Mouse (Mus musculus): ENCODE measurements around the gene Ddr2. TPM values are rescaled to one million over a fixed set of nuclear protein-coding genes. Genes with fewer than 3 reads are reported as not detected.

Gene Ddr2
- polyA plus RNA-seq, 1 experiment from 2014 or later = 53.6 TPM

DNA sequence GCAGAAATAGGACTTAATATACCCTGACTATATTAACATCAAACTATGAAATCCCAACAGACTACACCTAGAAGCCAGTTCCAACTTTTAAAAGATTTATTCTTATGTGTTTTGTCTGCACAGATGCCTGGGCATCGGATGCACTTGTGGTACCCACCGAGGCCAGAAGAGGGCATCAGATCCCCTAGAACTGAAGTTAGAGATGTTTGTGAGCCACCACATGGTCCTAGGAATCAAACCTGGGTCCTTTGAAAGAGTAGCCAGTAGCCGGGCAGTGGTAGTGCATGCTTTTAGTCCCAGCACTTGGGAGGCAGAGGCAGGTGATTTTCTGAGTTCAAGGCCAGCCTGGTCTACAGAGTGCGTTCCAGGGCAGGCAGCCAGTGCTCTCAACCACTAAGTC, 159.9 kb downstream of the Ddr2 start:
- ATAC-seq (ENCODE audit: insufficient read depth) (no peak), DNase-seq (peak; percentile 27)
- H3K27ac ChIP-seq (ENCODE audit: low read depth) = no peak overlapping the region
- H3K27me3 ChIP-seq (ENCODE audit: insufficient read depth, low read length) = no peaks in the 10 kb centered on the region
- no peak overlapping the region for H3K4me3 ChIP-seq (ENCODE audit: low read depth, low read length)
- H3K36me3 ChIP-seq (ENCODE audit: insufficient read depth) = peaks cover 32% of the 10 kb centered on the region
- H3K9me3 ChIP-seq (ENCODE audit: low read depth, low read length) = no peaks in the 10 kb centered on the region
- no peak overlapping the region for H3K9ac ChIP-seq
- 88% methylated on average over 4 of the region's 4 CpGs for WGBS
- TF ChIP-seq CTCF (IDR thresholded peaks at IDR 0.05; ENCODE audit: low read depth) = peak; percentile 51
- H3K4me2 ChIP-seq = no peak overlapping the region
- no peaks in the 10 kb centered on the region for H3K4me1 ChIP-seq (ENCODE audit: insufficient read depth)

- Histone ChIP-seq H3K9ac (no peak overlapping the region), H3K36me3 (ENCODE audit: insufficient read depth) (peaks cover 28% of the 10 kb centered on the region), H3K27ac (ENCODE audit: low read depth) (no peak overlapping the region), H3K4me3 (ENCODE audit: low read depth, low read length) (no peak overlapping the region), H3K4me1 (ENCODE audit: insufficient read depth) (no peaks in the 10 kb centered on the region), H3K4me2 (no peak overlapping the region), H3K27me3 (ENCODE audit: insufficient read depth, low read length) (no peaks in the 10 kb centered on the region), H3K9me3 (ENCODE audit: low read depth, low read length) (no peaks in the 10 kb centered on the region)
- ATAC-seq (ENCODE audit: insufficient read depth) (no peak), DNase-seq (no peak)
- 53% methylated on average over 7 of the region's 7 CpGs for WGBS
- no peak for TF ChIP-seq CTCF (IDR thresholded peaks at IDR 0.05; ENCODE audit: low read depth)
Measured at GRCm38 (mm10) chr1:169949981-169950380, 160.6 kb downstream of the Ddr2 start.

DNA sequence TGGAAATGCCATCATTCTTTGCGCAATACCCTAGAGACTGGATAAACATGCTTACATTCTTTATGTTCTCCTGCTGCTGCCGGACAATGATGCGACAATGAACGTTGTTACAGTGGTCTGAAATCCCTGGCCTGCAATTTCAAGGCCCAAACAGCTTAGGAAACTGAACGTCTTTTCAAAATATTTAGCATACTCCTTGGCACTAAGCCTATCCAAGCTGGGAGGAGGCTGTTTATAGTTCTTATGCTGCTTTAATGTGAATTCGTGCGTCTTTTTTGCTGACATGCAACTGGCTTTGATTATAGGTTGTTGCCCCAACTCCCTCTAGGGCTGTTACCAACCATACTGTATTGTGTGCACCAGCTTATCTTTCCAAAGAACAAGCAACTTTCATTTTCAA, 161.7 kb downstream of the Ddr2 start:
- DNase-seq = peak; percentile 42
- Histone ChIP-seq H3K9me3 (ENCODE audit: low read depth, low read length) (no peaks in the 10 kb centered on the region), H3K4me2 (no peak overlapping the region), H3K9ac (no peak overlapping the region), H3K27me3 (ENCODE audit: insufficient read depth, low read length) (no peaks in the 10 kb centered on the region), H3K36me3 (ENCODE audit: insufficient read depth) (peaks cover 19% of the 10 kb centered on the region; the same call in 1 of the 2 replicates), H3K4me1 (ENCODE audit: insufficient read depth) (no peaks in the 10 kb centered on the region), H3K27ac (ENCODE audit: low read depth) (no peak overlapping the region), H3K4me3 (ENCODE audit: low read depth, low read length) (no peak overlapping the region)
- no peak for TF ChIP-seq CTCF (IDR thresholded peaks at IDR 0.05; ENCODE audit: low read depth)
- WGBS = 49% methylated on average over 7 of the region's 7 CpGs
- no peak for ATAC-seq (ENCODE audit: insufficient read depth)

GRCm38 (mm10) chr1:169948280-169948679, 162.3 kb downstream of the Ddr2 start:
- Histone ChIP-seq H3K27ac (ENCODE audit: low read depth) (no peak overlapping the region), H3K9me3 (ENCODE audit: low read depth, low read length) (no peaks in the 10 kb centered on the region), H3K4me3 (ENCODE audit: low read depth, low read length) (no peak overlapping the region), H3K27me3 (ENCODE audit: insufficient read depth, low read length) (no peaks in the 10 kb centered on the region), H3K4me2 (no peak overlapping the region), H3K9ac (no peak overlapping the region), H3K36me3 (ENCODE audit: insufficient read depth) (peaks cover 13% of the 10 kb centered on the region; the same call in 1 of the 2 replicates), H3K4me1 (ENCODE audit: insufficient read depth) (no peaks in the 10 kb centered on the region)
- TF ChIP-seq CTCF (IDR thresholded peaks at IDR 0.05; ENCODE audit: low read depth) = no peak
- ATAC-seq (ENCODE audit: insufficient read depth) (no peak), DNase-seq (no peak)
- 57% methylated on average over 7 of the region's 7 CpGs for WGBS

DNA sequence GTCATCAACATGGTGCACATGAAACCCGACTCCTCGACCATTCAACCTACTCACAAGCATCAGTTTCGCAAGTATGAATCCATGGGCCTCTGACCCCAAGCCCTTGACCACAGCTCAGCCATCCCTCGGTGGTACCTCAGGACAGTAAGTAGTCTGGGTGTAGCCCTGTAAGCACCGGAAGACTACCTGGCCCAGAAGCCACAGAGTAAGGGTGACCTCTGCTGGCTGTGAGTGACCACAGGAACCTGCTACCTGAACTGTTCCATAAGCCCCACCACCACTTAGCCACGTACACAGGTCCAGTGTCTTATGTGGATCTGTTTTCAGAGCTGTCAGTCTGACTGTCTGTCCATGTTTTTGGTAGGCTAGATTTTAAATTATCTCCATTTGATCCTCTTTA, 162.9 kb downstream of the Ddr2 start:
- Histone ChIP-seq H3K27ac (ENCODE audit: low read depth) (no peak overlapping the region), H3K4me2 (no peak overlapping the region), H3K9me3 (ENCODE audit: low read depth, low read length) (no peaks in the 10 kb centered on the region), H3K27me3 (ENCODE audit: insufficient read depth, low read length) (no peaks in the 10 kb centered on the region), H3K9ac (no peak overlapping the region), H3K36me3 (ENCODE audit: insufficient read depth) (peaks cover 7% of the 10 kb centered on the region; the same call in 1 of the 2 replicates), H3K4me3 (ENCODE audit: low read depth, low read length) (no peak overlapping the region), H3K4me1 (ENCODE audit: insufficient read depth) (no peaks in the 10 kb centered on the region)
- TF ChIP-seq CTCF (IDR thresholded peaks at IDR 0.05; ENCODE audit: low read depth) = no peak
- 72% methylated on average over 6 of the region's 6 CpGs for WGBS
- DNase-seq (no peak), ATAC-seq (ENCODE audit: insufficient read depth) (no peak)

GRCm38 (mm10) chr1:169946004-169946403, 164.6 kb downstream of the Ddr2 start:
- no peak for DNase-seq
- Histone ChIP-seq H3K27me3 (ENCODE audit: insufficient read depth, low read length) (no peaks in the 10 kb centered on the region), H3K27ac (ENCODE audit: low read depth) (no peak overlapping the region), H3K9me3 (ENCODE audit: low read depth, low read length) (no peaks in the 10 kb centered on the region), H3K4me3 (ENCODE audit: low read depth, low read length) (no peak overlapping the region), H3K4me2 (no peak overlapping the region), H3K36me3 (ENCODE audit: insufficient read depth) (no peaks in the 10 kb centered on the region), H3K9ac (no peak overlapping the region), H3K4me1 (ENCODE audit: insufficient read depth) (no peaks in the 10 kb centered on the region)
- no peak for TF ChIP-seq CTCF (IDR thresholded peaks at IDR 0.05; ENCODE audit: low read depth)
- 76% methylated on average over 3 of the region's 3 CpGs for WGBS
- ATAC-seq (ENCODE audit: insufficient read depth) = no peak

GRCm38 (mm10) chr1:169939345-169939744, 171.2 kb downstream of the Ddr2 start:
- peak; percentile 89 for DNase-seq
- WGBS = 5% methylated on average over 2 of the region's 2 CpGs
- TF ChIP-seq CTCF (IDR thresholded peaks at IDR 0.05; ENCODE audit: low read depth) = peak; percentile 80

More at GRCm38 (mm10) chr1:169939345-169939744, 171.2 kb downstream of the Ddr2 start:
- no peaks in the 10 kb centered on the region for H3K27me3 ChIP-seq (ENCODE audit: insufficient read depth, low read length)
- ATAC-seq (ENCODE audit: insufficient read depth) = no peak
- H3K9ac ChIP-seq = no peak overlapping the region
- no peaks in the 10 kb centered on the region for H3K9me3 ChIP-seq (ENCODE audit: low read depth, low read length)
- no peaks in the 10 kb centered on the region for H3K36me3 ChIP-seq (ENCODE audit: insufficient read depth)
- no peaks in the 10 kb centered on the region for H3K4me1 ChIP-seq (ENCODE audit: insufficient read depth)
- no peak overlapping the region for H3K4me2 ChIP-seq
- no peak overlapping the region for H3K27ac ChIP-seq (ENCODE audit: low read depth)
- no peak overlapping the region for H3K4me3 ChIP-seq (ENCODE audit: low read depth, low read length)

Data from lung, embryonic 14.5 days (tissue).